Mouse (Mus musculus) forebrain, embryonic 13.5 days (tissue): ENCODE measurements around the gene Ints6. TPM values are rescaled to one million over a fixed set of nuclear protein-coding genes. Genes with fewer than 3 reads are reported as not detected.

Source experiments
- ATAC-seq: fragments of 200-750 bp; cut with Nextera tagmentation; 2 replicates; pipeline ENCODE4 v1.8.0; 2017
- H3K27ac ChIP-seq: fragments of 300-500 bp; sonication (generic); 2 replicates; pipeline ENCODE4 v1.5.1; 2015; ENCODE audit warnings: inconsistent platforms, mild to moderate bottlenecking, moderate library complexity
- H3K27me3 ChIP-seq: fragments of 300-500 bp; sonication (generic); 2 replicates; pipeline ENCODE4 v1.6.1; 2015; ENCODE audit warnings: mild to moderate bottlenecking, inconsistent platforms
- H3K36me3 ChIP-seq: fragments of 300-500 bp; sonication (generic); 2 replicates; pipeline ENCODE4 v1.6.1; 2015; ENCODE audit warnings: mild to moderate bottlenecking, inconsistent platforms; ENCODE audit not compliant: poor library complexity, severe bottlenecking
- H3K4me1 ChIP-seq: fragments of 300-500 bp; sonication (generic); 2 replicates; pipeline ENCODE4 v1.6.1; 2015; ENCODE audit warnings: inconsistent platforms
- H3K4me2 ChIP-seq: fragments of 300-500 bp; sonication (generic); 2 replicates; pipeline ENCODE4 v1.6.1; 2015; ENCODE audit warnings: inconsistent platforms, mild to moderate bottlenecking, moderate library complexity
- H3K4me3 ChIP-seq: fragments of 300-500 bp; sonication (generic); 2 replicates; pipeline ENCODE4 v1.5.1; 2015; ENCODE audit warnings: mild to moderate bottlenecking, inconsistent platforms
- H3K9ac ChIP-seq: fragments of 300-500 bp; sonication (generic); 2 replicates; pipeline ENCODE4 v1.6.1; 2015; ENCODE audit warnings: mild to moderate bottlenecking, inconsistent platforms
- H3K9me3 ChIP-seq: fragments of 300-500 bp; sonication (generic); replicated peaks from 2 replicates; pipeline ENCODE4 v1.6.1; 2016; ENCODE audit warnings: inconsistent platforms
- WGBS: fragments of 180-500 bp; shearing (Covaris S2); methylation state at CpG from one replicate; pipeline ENCODE4 v1.1.7; 2015; 5-methylcytosine and 5-hydroxymethylcytosine counted together
- polyA plus RNA-seq: library from polyadenylated mRNA; unstranded; fragments of >200 nt; fragmentation: Nextera tagmentation; extraction: Ambion mirVana; gene quantifications from 2 replicates; pipeline ENCODE4 v1.2.1, GENCODE M21; 2015

Gene Ints6
- 17.9 and 19.4 TPM in 2 replicates for polyA plus RNA-seq

- 0 out of 2 replicates have a peak, but pooled peaks cover 4% of the 10 kb centered on the region for H3K36me3 ChIP-seq
- peaks cover 20% of the 10 kb centered on the region for H3K4me1 ChIP-seq
- peak within 1 kb of the TSS; percentile 98 for H3K4me3 ChIP-seq
- peak within 1 kb of the TSS; percentile 97 for H3K9ac ChIP-seq
- H3K4me2 ChIP-seq = peak within 1 kb of the TSS; percentile 87
- WGBS = under 1% methylated on average over 67 of the region's 72 CpGs
- H3K27ac ChIP-seq = peak within 1 kb of the TSS; percentile 98
- H3K27me3 ChIP-seq = no peaks in the 10 kb centered on the region
- no peaks in the 10 kb centered on the region for H3K9me3 ChIP-seq
- ATAC-seq = peak; percentile 96
Measured at GRCm38 (mm10) chr14:62761036-62761881, at the start of gene Ints6. Gene Ints6, minus strand, starts transcription at chr14:62761169.

- Histone ChIP-seq H3K4me2 (no peak overlapping the region), H3K27ac (no peak overlapping the region), H3K9me3 (no peaks in the 10 kb centered on the region), H3K9ac (no peak overlapping the region), H3K27me3 (no peaks in the 10 kb centered on the region), H3K4me1 (no peaks in the 10 kb centered on the region), H3K4me3 (no peak overlapping the region), H3K36me3 (no peaks in the 10 kb centered on the region)
- ATAC-seq = no peak
- WGBS = 86% methylated on average over 7 of the region's 7 CpGs
Measured at GRCm38 (mm10) chr14:62808661-62809523, 47.9 kb upstream of the Ints6 start.

GRCm38 (mm10) chr14:62806921-62807320, 46.0 kb upstream of the Ints6 start:
- no peak for ATAC-seq
- no peak overlapping the region for H3K27ac ChIP-seq
- no peaks in the 10 kb centered on the region for H3K9me3 ChIP-seq
- H3K9ac ChIP-seq = no peak overlapping the region
- no peaks in the 10 kb centered on the region for H3K4me1 ChIP-seq
- no peaks in the 10 kb centered on the region for H3K27me3 ChIP-seq
- WGBS = 83% methylated on average over 3 of the region's 3 CpGs
- no peak overlapping the region for H3K4me2 ChIP-seq
- no peaks in the 10 kb centered on the region for H3K36me3 ChIP-seq
- H3K4me3 ChIP-seq = no peak overlapping the region

GRCm38 (mm10) chr14:62803204-62803603, 42.2 kb upstream of the Ints6 start:
- 88% methylated on average over 5 of the region's 5 CpGs for WGBS
- no peak overlapping the region for H3K9ac ChIP-seq
- no peak overlapping the region for H3K27ac ChIP-seq
- ATAC-seq = no peak
- H3K4me3 ChIP-seq = no peak overlapping the region
- H3K9me3 ChIP-seq = no peaks in the 10 kb centered on the region
- no peaks in the 10 kb centered on the region for H3K36me3 ChIP-seq
- no peaks in the 10 kb centered on the region for H3K27me3 ChIP-seq
- no peaks in the 10 kb centered on the region for H3K4me1 ChIP-seq
- no peak overlapping the region for H3K4me2 ChIP-seq

- H3K36me3 ChIP-seq = no peaks in the 10 kb centered on the region
- H3K4me1 ChIP-seq = 0 out of 2 replicates have a peak, but pooled peaks cover 5% of the 10 kb centered on the region
- WGBS = 70% methylated on average over 3 of the region's 3 CpGs
- H3K4me3 ChIP-seq = no peak overlapping the region
- H3K9me3 ChIP-seq = no peaks in the 10 kb centered on the region
- no peak overlapping the region for H3K27ac ChIP-seq
- no peak overlapping the region for H3K9ac ChIP-seq
- no peak for ATAC-seq
- no peak overlapping the region for H3K4me2 ChIP-seq
- no peaks in the 10 kb centered on the region for H3K27me3 ChIP-seq
Measured at GRCm38 (mm10) chr14:62800791-62801190, 39.8 kb upstream of the Ints6 start.

- no peak overlapping the region for H3K9ac ChIP-seq
- H3K27ac ChIP-seq = no peak overlapping the region
- H3K4me1 ChIP-seq = 0 out of 2 replicates have a peak, but pooled peaks cover 5% of the 10 kb centered on the region
- H3K4me2 ChIP-seq = peak overlapping the region; percentile 33; the same call in 1 of the 2 replicates
- no peaks in the 10 kb centered on the region for H3K36me3 ChIP-seq
- 2% methylated on average over 4 of the region's 4 CpGs for WGBS
- H3K9me3 ChIP-seq = no peaks in the 10 kb centered on the region
- H3K27me3 ChIP-seq = no peaks in the 10 kb centered on the region
- H3K4me3 ChIP-seq = no peak overlapping the region
- no peak for ATAC-seq
Measured at GRCm38 (mm10) chr14:62798608-62799101, 37.7 kb upstream of the Ints6 start.

- no peak for ATAC-seq
- Histone ChIP-seq H3K9ac (no peak overlapping the region), H3K27ac (no peak overlapping the region), H3K4me3 (no peak overlapping the region), H3K4me1 (0 out of 2 replicates have a peak, but pooled peaks cover 5% of the 10 kb centered on the region), H3K4me2 (no peak overlapping the region), H3K9me3 (no peaks in the 10 kb centered on the region), H3K36me3 (no peaks in the 10 kb centered on the region), H3K27me3 (no peaks in the 10 kb centered on the region)
- WGBS = 87% methylated on average over 7 of the region's 7 CpGs
Measured at GRCm38 (mm10) chr14:62795719-62796118, 34.8 kb upstream of the Ints6 start.

GRCm38 (mm10) chr14:62789282-62789681, 28.3 kb upstream of the Ints6 start:
- H3K9ac ChIP-seq = no peak overlapping the region
- H3K36me3 ChIP-seq = no peaks in the 10 kb centered on the region
- no peaks in the 10 kb centered on the region for H3K4me1 ChIP-seq
- whole genome bisulfite sequencing = 72% methylated on average over 4 of the region's 4 CpGs
- H3K4me2 ChIP-seq = no peak overlapping the region
- no peak overlapping the region for H3K4me3 ChIP-seq
- H3K27me3 ChIP-seq = no peaks in the 10 kb centered on the region
- no peaks in the 10 kb centered on the region for H3K9me3 ChIP-seq
- ATAC-seq = no peak
- no peak overlapping the region for H3K27ac ChIP-seq

- no peak for ATAC-seq
- H3K4me2 ChIP-seq = no peak overlapping the region
- no peak overlapping the region for H3K27ac ChIP-seq
- WGBS = 89% methylated on average over 5 of the region's 5 CpGs
- H3K4me1 ChIP-seq = no peaks in the 10 kb centered on the region
- H3K27me3 ChIP-seq = no peaks in the 10 kb centered on the region
- H3K9me3 ChIP-seq = no peaks in the 10 kb centered on the region
- no peaks in the 10 kb centered on the region for H3K36me3 ChIP-seq
- no peak overlapping the region for H3K9ac ChIP-seq
- H3K4me3 ChIP-seq = no peak overlapping the region
Measured at GRCm38 (mm10) chr14:62782981-62783380, 22.0 kb upstream of the Ints6 start.

- H3K36me3 ChIP-seq = no peaks in the 10 kb centered on the region
- H3K4me2 ChIP-seq = no peak overlapping the region
- 0 out of 2 replicates have a peak, but pooled peaks cover 3% of the 10 kb centered on the region for H3K9me3 ChIP-seq
- ATAC-seq = no peak
- H3K4me1 ChIP-seq = no peaks in the 10 kb centered on the region
- no peaks in the 10 kb centered on the region for H3K27me3 ChIP-seq
- H3K4me3 ChIP-seq = no peak overlapping the region
- H3K27ac ChIP-seq = no peak overlapping the region
- H3K9ac ChIP-seq = no peak overlapping the region
- 87% methylated on average over 9 of the region's 9 CpGs for WGBS
Measured at GRCm38 (mm10) chr14:62780520-62781316, 19.7 kb upstream of the Ints6 start.

- H3K4me2 ChIP-seq = no peak overlapping the region
- H3K9ac ChIP-seq = no peak overlapping the region
- 0 out of 2 replicates have a peak, but pooled peaks cover 3% of the 10 kb centered on the region for H3K9me3 ChIP-seq
- no peak overlapping the region for H3K27ac ChIP-seq
- no peak overlapping the region for H3K4me3 ChIP-seq
- WGBS = 95% methylated on average over 9 of the region's 9 CpGs
- H3K27me3 ChIP-seq = no peaks in the 10 kb centered on the region
- H3K4me1 ChIP-seq = no peaks in the 10 kb centered on the region
- H3K36me3 ChIP-seq = no peaks in the 10 kb centered on the region
- no peak for ATAC-seq
Measured at GRCm38 (mm10) chr14:62778095-62778494, 17.1 kb upstream of the Ints6 start.
